Mouse (Mus musculus) liver, embryonic 12.5 days (tissue): ENCODE measurements around the gene Krt222. TPM values are rescaled to one million over a fixed set of nuclear protein-coding genes. Genes with fewer than 3 reads are reported as not detected.
A peak's percentile ranks its signal among the peaks of the same experiment; 100 is the strongest.

Experiments
- ATAC-seq: fragments of 200-750 bp; cut with Nextera tagmentation; 2 replicates; pipeline ENCODE4 v1.8.0; 2017; ENCODE audit warnings: moderate number of reproducible peaks, mild to moderate bottlenecking, moderate library complexity
- H3K27ac ChIP-seq: fragments of 300-500 bp; sonication (generic); 2 replicates; pipeline ENCODE4 v1.5.1; 2016; ENCODE audit warnings: mild to moderate bottlenecking
- H3K27me3 ChIP-seq: fragments of 300-500 bp; sonication (generic); replicated peaks from 2 replicates; pipeline ENCODE4 v1.6.1; 2016; ENCODE audit warnings: mild to moderate bottlenecking, moderate library complexity
- H3K36me3 ChIP-seq: fragments of 300-500 bp; sonication (generic); 2 replicates; pipeline ENCODE4 v1.6.1; 2016; ENCODE audit warnings: mild to moderate bottlenecking, moderate library complexity
- H3K4me1 ChIP-seq: fragments of 300-500 bp; sonication (generic); 2 replicates; pipeline ENCODE4 v1.6.1; 2016
- H3K4me2 ChIP-seq: fragments of 300-500 bp; sonication (generic); 2 replicates; pipeline ENCODE4 v1.6.1; 2016; ENCODE audit warnings: mild to moderate bottlenecking, moderate library complexity
- H3K4me3 ChIP-seq: fragments of 300-500 bp; sonication (generic); 2 replicates; pipeline ENCODE4 v1.5.1; 2016; ENCODE audit warnings: mild to moderate bottlenecking, moderate library complexity
- H3K9ac ChIP-seq: fragments of 300-500 bp; sonication (generic); 2 replicates; pipeline ENCODE4 v1.6.1; 2016; ENCODE audit warnings: mild to moderate bottlenecking, moderate library complexity
- H3K9me3 ChIP-seq: fragments of 300-500 bp; sonication (generic); replicated peaks from 2 replicates; pipeline ENCODE4 v1.6.1; 2016; ENCODE audit warnings: mild to moderate bottlenecking, moderate library complexity
- WGBS: fragments of 180-500 bp; shearing (Covaris S2); methylation state at CpG from one replicate; pipeline ENCODE4 v1.1.7; 2016; ENCODE audit not compliant: insufficient replicate concordance; 5-methylcytosine and 5-hydroxymethylcytosine counted together
- polyA plus RNA-seq: library from polyadenylated mRNA; unstranded; fragments of >200 nt; fragmentation: Nextera tagmentation; extraction: Ambion mirVana; gene quantifications from 2 replicates; pipeline ENCODE4 v1.2.1, GENCODE M21; 2016

Gene Krt222
- polyA plus RNA-seq, 1 experiment from 2014 or later: 0.04 TPM

GRCm38 (mm10) chr11:99231049-99231816, 12.7 kb downstream of the Krt222 start:
- Histone ChIP-seq H3K36me3 (peaks cover 17% of the 10 kb centered on the region), H3K27ac (peak overlapping the region; percentile 89), H3K4me2 (peak overlapping the region; percentile 76), H3K9me3 (no peaks in the 10 kb centered on the region), H3K4me1 (peaks cover 34% of the 10 kb centered on the region), H3K4me3 (peak overlapping the region; percentile 92), H3K27me3 (no peaks in the 10 kb centered on the region), H3K9ac (peak overlapping the region; percentile 98)
- ATAC-seq: peak; percentile 20; the same call in 1 of the 2 replicates
- WGBS: 29% methylated on average over 15 of the region's 15 CpGs

GRCm38 (mm10) chr11:99230261-99231048, 13.4 kb downstream of the Krt222 start, which contains the start of gene Smarce1:
Gene Smarce1, minus strand, starts transcription at chr11:99231017.
- H3K4me3 ChIP-seq: peak within 1 kb of the TSS; percentile 92
- H3K36me3 ChIP-seq: peaks cover 24% of the 10 kb centered on the region
- H3K9ac ChIP-seq: peak within 1 kb of the TSS; percentile 98
- H3K27ac ChIP-seq: peak within 1 kb of the TSS; percentile 89
- 2% methylated on average over 86 of the region's 87 CpGs for WGBS
- H3K4me1 ChIP-seq: peaks cover 41% of the 10 kb centered on the region
- peak within 1 kb of the TSS; percentile 76 for H3K4me2 ChIP-seq
- peak; percentile 84 for ATAC-seq
- H3K9me3 ChIP-seq: no peaks in the 10 kb centered on the region
- no peaks in the 10 kb centered on the region for H3K27me3 ChIP-seq

- H3K27ac ChIP-seq: peak overlapping the region; percentile 89
- H3K27me3 ChIP-seq: no peaks in the 10 kb centered on the region
- H3K4me2 ChIP-seq: peak overlapping the region; percentile 76
- H3K36me3 ChIP-seq: peaks cover 31% of the 10 kb centered on the region
- H3K9ac ChIP-seq: peak overlapping the region; percentile 98
- H3K9me3 ChIP-seq: no peaks in the 10 kb centered on the region
- peak overlapping the region; percentile 92 for H3K4me3 ChIP-seq
- H3K4me1 ChIP-seq: peaks cover 45% of the 10 kb centered on the region
- under 1% methylated on average over 31 of the region's 31 CpGs for WGBS
- ATAC-seq: peak; percentile 72
Observed at GRCm38 (mm10) chr11:99229641-99230260, 14.1 kb downstream of the Krt222 start.

GRCm38 (mm10) chr11:99226298-99226697, 17.6 kb downstream of the Krt222 start:
- Histone ChIP-seq H3K27ac (peak overlapping the region; percentile 65; the same call in 1 of the 2 replicates), H3K4me3 (peak overlapping the region; percentile 38), H3K4me2 (peak overlapping the region; percentile 60), H3K36me3 (peaks cover 61% of the 10 kb centered on the region), H3K9me3 (no peaks in the 10 kb centered on the region), H3K4me1 (peaks cover 39% of the 10 kb centered on the region), H3K27me3 (no peaks in the 10 kb centered on the region), H3K9ac (peak overlapping the region; percentile 42; the same call in 1 of the 2 replicates)
- peak; percentile 68 for ATAC-seq
- WGBS: 56% methylated on average over 5 of the region's 5 CpGs

GRCm38 (mm10) chr11:99223310-99223709, 20.6 kb downstream of the Krt222 start:
- Histone ChIP-seq H3K9me3 (no peaks in the 10 kb centered on the region), H3K4me1 (peaks cover 29% of the 10 kb centered on the region), H3K4me2 (no peak overlapping the region), H3K9ac (no peak overlapping the region), H3K4me3 (no peak overlapping the region), H3K36me3 (peaks cover 90% of the 10 kb centered on the region), H3K27me3 (no peaks in the 10 kb centered on the region), H3K27ac (no peak overlapping the region)
- ATAC-seq: no peak
- WGBS: 80% methylated on average over 5 of the region's 5 CpGs

- Histone ChIP-seq H3K9me3 (no peaks in the 10 kb centered on the region), H3K36me3 (peaks cover 92% of the 10 kb centered on the region)
Observed at GRCm38 (mm10) chr11:99221811-99222210, 22.1 kb downstream of the Krt222 start.

GRCm38 (mm10) chr11:99217248-99217986, 26.5 kb downstream of the Krt222 start:
- no peak overlapping the region for H3K27ac ChIP-seq
- peaks cover 97% of the 10 kb centered on the region for H3K36me3 ChIP-seq
- no peak for ATAC-seq
- H3K9me3 ChIP-seq: no peaks in the 10 kb centered on the region
- no peak overlapping the region for H3K4me3 ChIP-seq
- H3K27me3 ChIP-seq: no peaks in the 10 kb centered on the region
- peaks cover 12% of the 10 kb centered on the region; the same call in 1 of the 2 replicates for H3K4me1 ChIP-seq
- 88% methylated on average over 7 of the region's 7 CpGs for WGBS
- no peak overlapping the region for H3K9ac ChIP-seq
- H3K4me2 ChIP-seq: no peak overlapping the region

More at GRCm38 (mm10) chr11:99221811-99222210, 22.1 kb downstream of the Krt222 start:
- Histone ChIP-seq H3K4me1 (peaks cover 15% of the 10 kb centered on the region), H3K27ac (no peak overlapping the region), H3K9ac (no peak overlapping the region), H3K4me3 (no peak overlapping the region), H3K4me2 (no peak overlapping the region), H3K27me3 (no peaks in the 10 kb centered on the region)
- WGBS: 72% methylated on average over 2 of the region's 2 CpGs
- no peak for ATAC-seq

- peaks cover 13% of the 10 kb centered on the region; the same call in 1 of the 2 replicates for H3K4me1 ChIP-seq
- no peaks in the 10 kb centered on the region for H3K9me3 ChIP-seq
- H3K27ac ChIP-seq: no peak overlapping the region
- no peak overlapping the region for H3K4me3 ChIP-seq
- H3K4me2 ChIP-seq: no peak overlapping the region
- WGBS: 94% methylated on average over 3 of the region's 3 CpGs
- H3K9ac ChIP-seq: no peak overlapping the region
- no peak for ATAC-seq
- H3K27me3 ChIP-seq: no peaks in the 10 kb centered on the region
- H3K36me3 ChIP-seq: peaks cover 100% of the 10 kb centered on the region
Observed at GRCm38 (mm10) chr11:99216181-99216580, 27.7 kb downstream of the Krt222 start.

GRCm38 (mm10) chr11:99212693-99213092, 31.2 kb downstream of the Krt222 start:
- H3K27ac ChIP-seq: 0 out of 2 replicates have a peak overlapping the region, but pooled peaks have one; percentile 13
- ATAC-seq: peak; percentile 58; the same call in 1 of the 2 replicates

GRCm38 (mm10) chr11:99211964-99212363, 31.9 kb downstream of the Krt222 start:
- H3K9me3 ChIP-seq: no peaks in the 10 kb centered on the region
- no peak overlapping the region for H3K9ac ChIP-seq
- 76% methylated on average over 2 of the region's 2 CpGs for WGBS
- ATAC-seq: no peak
- no peak overlapping the region for H3K4me2 ChIP-seq
- no peak overlapping the region for H3K4me3 ChIP-seq
- peaks cover 26% of the 10 kb centered on the region for H3K4me1 ChIP-seq
- peaks cover 85% of the 10 kb centered on the region for H3K36me3 ChIP-seq
- H3K27ac ChIP-seq: no peak overlapping the region
- no peaks in the 10 kb centered on the region for H3K27me3 ChIP-seq

More at GRCm38 (mm10) chr11:99212693-99213092, 31.2 kb downstream of the Krt222 start:
- Histone ChIP-seq H3K9ac (no peak overlapping the region), H3K27me3 (no peaks in the 10 kb centered on the region), H3K4me3 (no peak overlapping the region), H3K9me3 (no peaks in the 10 kb centered on the region), H3K36me3 (peaks cover 93% of the 10 kb centered on the region), H3K4me1 (peaks cover 19% of the 10 kb centered on the region; the same call in 1 of the 2 replicates), H3K4me2 (no peak overlapping the region)
- WGBS: 53% methylated on average over 7 of the region's 7 CpGs

GRCm38 (mm10) chr11:99208105-99208669, 35.7 kb downstream of the Krt222 start:
- no peaks in the 10 kb centered on the region for H3K9me3 ChIP-seq
- no peak overlapping the region for H3K4me2 ChIP-seq
- no peaks in the 10 kb centered on the region for H3K27me3 ChIP-seq
- peaks cover 48% of the 10 kb centered on the region for H3K36me3 ChIP-seq
- H3K4me1 ChIP-seq: peaks cover 30% of the 10 kb centered on the region
- H3K4me3 ChIP-seq: no peak overlapping the region
- WGBS: 67% methylated on average over 8 of the region's 8 CpGs
- no peak overlapping the region for H3K9ac ChIP-seq
- no peak for ATAC-seq
- H3K27ac ChIP-seq: no peak overlapping the region
